Mouse (Mus musculus): ENCODE data around the gene Irx1. TPM values are rescaled to one million over a fixed set of nuclear protein-coding genes. Genes with fewer than 3 reads are reported as not detected.

Irx1 gene
- total and polyA plus RNA-seq, 3 experiments, result not detected

DNA sequence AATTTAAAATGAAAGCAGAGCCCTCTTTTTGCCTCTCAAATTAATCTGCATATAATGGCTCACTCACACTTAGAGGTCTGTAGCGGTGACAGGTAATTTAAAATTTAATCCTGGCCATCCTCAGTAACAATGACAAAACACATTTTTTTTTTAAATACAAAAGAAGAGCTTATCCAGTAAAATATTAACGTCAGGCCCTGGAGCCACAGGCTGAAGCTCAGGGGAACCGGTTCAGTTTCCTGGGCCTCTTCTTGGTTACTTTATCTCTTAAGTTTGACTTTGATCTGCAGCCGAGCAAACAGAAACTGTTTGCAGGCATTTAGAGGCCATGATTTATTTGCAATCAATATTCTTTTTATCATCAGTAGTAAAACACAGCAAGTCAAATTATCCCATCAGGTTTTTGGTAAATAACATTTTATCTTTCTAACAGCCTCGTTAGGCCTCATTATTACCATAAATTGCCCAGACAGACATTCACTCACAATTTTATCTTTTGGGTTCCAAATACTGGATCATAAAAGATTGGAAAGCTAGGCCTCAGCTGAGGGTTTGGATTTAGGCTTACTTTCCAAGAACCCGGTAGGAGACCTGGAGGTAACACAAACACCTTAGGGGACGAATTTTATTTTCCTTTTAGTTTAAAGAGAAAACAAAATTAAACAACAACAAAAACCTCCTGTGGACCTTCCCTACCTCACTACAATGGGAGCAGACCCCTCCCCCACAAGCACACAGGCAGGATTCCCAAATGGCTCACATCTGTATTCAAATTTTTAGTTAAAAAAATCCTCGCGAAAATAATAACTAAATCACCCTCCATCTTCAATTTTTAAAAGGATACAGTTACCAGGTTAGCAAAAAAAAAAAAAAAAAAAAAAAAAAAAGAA lies 2.4 kb downstream of the Irx1 start:
- Histone ChIP-seq H3K9me3 (replicated peaks; ENCODE audit: insufficient read depth, low read length) (no peaks in the 10 kb centered on the region), H3K36me3 (ENCODE audit: control insufficient read depth in 1 of 2, insufficient read depth in 2 of 2, low read length in 2 of 2) (no peaks in the 10 kb centered on the region), H3K9ac (ENCODE audit: control insufficient read depth, low read depth, low read length, poor library complexity, severe bottlenecking) (no peak overlapping the region), H3K4me3 (ENCODE audit: control insufficient read depth in 1 of 2, insufficient read depth in 1 of 2, low read depth in 2 of 2, low read length in 2 of 2) (no peak overlapping the region), H3K27ac (ENCODE audit: control insufficient read depth, low read depth, low read length) (no peak overlapping the region), H3K4me1 (ENCODE audit: control insufficient read depth in 1 of 2, insufficient read depth in 2 of 2, low read length in 2 of 2) (no peaks in the 10 kb centered on the region), H3K27me3 (ENCODE audit: control insufficient read depth in 1 of 2, insufficient read depth in 2 of 2, low read length in 2 of 2) (no peaks in the 10 kb centered on the region), H3K79me2 (ENCODE audit: control insufficient read depth, insufficient read depth, low read length, poor library complexity) (no peaks in the 10 kb centered on the region)
- TF ChIP-seq POLR2AphosphoS2 (IDR thresholded peaks at IDR 0.05; ENCODE audit: low read length) (no peak), NRF1 (IDR thresholded peaks at IDR 0.05; ENCODE audit: insufficient read depth, low read depth, low read length, poor library complexity, severe bottlenecking) (no peak), MEF2A (IDR thresholded peaks at IDR 0.05; ENCODE audit: extremely low read depth, insufficient replicate concordance, low read depth, low read length, poor library complexity, severe bottlenecking) (no peak), TAL1 (IDR thresholded peaks at IDR 0.05; ENCODE audit: low read length) (no peak), ZKSCAN1 (IDR thresholded peaks at IDR 0.05; ENCODE audit: low read depth, low read length) (no peak), MYB (IDR thresholded peaks at IDR 0.05; ENCODE audit: low read depth, low read length) (no peak), RCOR1 (IDR thresholded peaks at IDR 0.05; ENCODE audit: low read depth, low read length) (no peak), MAZ (IDR thresholded peaks at IDR 0.05; ENCODE audit: low read depth, low read length) (no peak)
- DNase-seq (ENCODE audit: low read depth, low spot score), result no peak

GRCm38 (mm10) chr13:71960277-71960672 lies 3.2 kb downstream of the Irx1 start:
- no peak for DNase-seq (ENCODE audit: low read depth, low spot score)
- H3K9me3 ChIP-seq (replicated peaks; ENCODE audit: insufficient read depth, low read length), result no peaks in the 10 kb centered on the region
- no peaks in the 10 kb centered on the region for H3K27me3 ChIP-seq (ENCODE audit: control insufficient read depth in 1 of 2, insufficient read depth in 2 of 2, low read length in 2 of 2)

More at GRCm38 (mm10) chr13:71960277-71960672, 3.2 kb downstream of the Irx1 start:
- Histone ChIP-seq H3K27ac (ENCODE audit: control insufficient read depth, low read depth, low read length) (no peak overlapping the region), H3K9ac (ENCODE audit: control insufficient read depth, low read depth, low read length, poor library complexity, severe bottlenecking) (no peak overlapping the region), H3K4me1 (ENCODE audit: control insufficient read depth in 1 of 2, insufficient read depth in 2 of 2, low read length in 2 of 2) (no peaks in the 10 kb centered on the region), H3K79me2 (ENCODE audit: control insufficient read depth, insufficient read depth, low read length, poor library complexity) (no peaks in the 10 kb centered on the region), H3K4me3 (ENCODE audit: control insufficient read depth in 1 of 2, insufficient read depth in 1 of 2, low read depth in 2 of 2, low read length in 2 of 2) (no peak overlapping the region), H3K36me3 (ENCODE audit: control insufficient read depth in 1 of 2, insufficient read depth in 2 of 2, low read length in 2 of 2) (no peaks in the 10 kb centered on the region)
- no peak for TF ChIP-seq CHD1 (IDR thresholded peaks at IDR 0.05; ENCODE audit: low read depth, low read length)
- TF ChIP-seq CTCF (IDR thresholded peaks at IDR 0.05 in 2 of 3, conservative IDR thresholded peaks at IDR 0.05 in 1 of 3; ENCODE audit: control insufficient read depth in 1 of 3, insufficient read depth in 1 of 3, low read depth in 2 of 3, low read length in 3 of 3, poor library complexity in 1 of 3, severe bottlenecking in 1 of 3), result no peak
- TF ChIP-seq SMC3 (IDR thresholded peaks at IDR 0.05; ENCODE audit: low read depth, low read length), result no peak
- no peak for TF ChIP-seq USF1 (IDR thresholded peaks at IDR 0.05; ENCODE audit: low read depth, low read length)
- TF ChIP-seq NELFE (IDR thresholded peaks at IDR 0.05; ENCODE audit: low read depth, low read length), result no peak
